Mouse (Mus musculus) heart, embryonic 15.5 days (tissue): ENCODE data around the gene Guca2b. TPM values are rescaled to one million over a fixed set of nuclear protein-coding genes. Genes with fewer than 3 reads are reported as not detected.

Source experiments
- ATAC-seq: fragments of 200-750 bp; cut with Nextera tagmentation; replicated peaks from 2 replicates; pipeline ENCODE4 v1.8.0; 2017; ENCODE audit warnings: low read depth, moderate TSS enrichment; ENCODE audit not compliant: insufficient number of reproducible peaks, insufficient read depth, low FRiP score
- H3K27ac ChIP-seq: fragments of 300-500 bp; sonication (generic); 2 replicates; pipeline ENCODE4 v1.5.1; 2015; ENCODE audit warnings: mild to moderate bottlenecking, inconsistent platforms
- H3K27me3 ChIP-seq: fragments of 300-500 bp; sonication (generic); 2 replicates; pipeline ENCODE4 v1.6.1; 2015; ENCODE audit warnings: inconsistent platforms
- H3K36me3 ChIP-seq: fragments of 300-500 bp; sonication (generic); 2 replicates; pipeline ENCODE4 v1.6.1; 2015; ENCODE audit warnings: mild to moderate bottlenecking, inconsistent platforms
- H3K4me1 ChIP-seq: fragments of 300-500 bp; sonication (generic); replicated peaks from 2 replicates; pipeline ENCODE4 v1.6.1; 2015; ENCODE audit warnings: inconsistent platforms
- H3K4me2 ChIP-seq: fragments of 300-500 bp; sonication (generic); 2 replicates; pipeline ENCODE4 v1.6.1; 2015; ENCODE audit warnings: inconsistent platforms, mild to moderate bottlenecking, moderate library complexity
- H3K4me3 ChIP-seq: fragments of 300-500 bp; sonication (generic); 2 replicates; pipeline ENCODE4 v1.5.1; 2015; ENCODE audit warnings: mild to moderate bottlenecking, inconsistent platforms
- H3K9ac ChIP-seq: fragments of 300-500 bp; sonication (generic); 2 replicates; pipeline ENCODE4 v1.6.1; 2015; ENCODE audit warnings: mild to moderate bottlenecking, inconsistent platforms
- H3K9me3 ChIP-seq: fragments of 300-500 bp; sonication (generic); replicated peaks from 2 replicates; pipeline ENCODE4 v1.6.1; 2016; ENCODE audit warnings: inconsistent platforms
- WGBS: fragments of 180-500 bp; shearing (Covaris S2); methylation state at CpG from one replicate; pipeline ENCODE4 v1.1.7; 2015; ENCODE audit warnings: mixed read lengths; 5-methylcytosine and 5-hydroxymethylcytosine counted together
- polyA plus RNA-seq: library from polyadenylated mRNA; unstranded; fragments of >200 nt; fragmentation: Nextera tagmentation; extraction: Ambion mirVana; gene quantifications from 2 replicates; pipeline ENCODE4 v1.2.1, GENCODE M21; 2015

Gene Guca2b
- polyA plus RNA-seq, 1 experiment from 2014 or later: not detected

GRCm38 (mm10) chr4:119669356-119670209, 10.8 kb upstream of the Guca2b start:
- no peak for ATAC-seq
- no peak overlapping the region for H3K27ac ChIP-seq
- no peak overlapping the region for H3K4me3 ChIP-seq
- no peak overlapping the region for H3K9ac ChIP-seq
- H3K36me3 ChIP-seq: no peaks in the 10 kb centered on the region
- no peaks in the 10 kb centered on the region for H3K27me3 ChIP-seq
- H3K4me2 ChIP-seq: no peak overlapping the region
- WGBS: 72% methylated on average over 10 of the region's 10 CpGs
- H3K4me1 ChIP-seq: peaks cover 24% of the 10 kb centered on the region
- no peaks in the 10 kb centered on the region for H3K9me3 ChIP-seq

GRCm38 (mm10) chr4:119668596-119668995, 9.8 kb upstream of the Guca2b start:
- 75% methylated on average over 4 of the region's 4 CpGs for WGBS
- Histone ChIP-seq H3K36me3 (no peaks in the 10 kb centered on the region), H3K4me2 (no peak overlapping the region), H3K27me3 (no peaks in the 10 kb centered on the region), H3K4me3 (no peak overlapping the region), H3K9me3 (no peaks in the 10 kb centered on the region), H3K4me1 (peaks cover 24% of the 10 kb centered on the region), H3K27ac (no peak overlapping the region), H3K9ac (no peak overlapping the region)
- no peak for ATAC-seq

- no peak overlapping the region for H3K4me3 ChIP-seq
- WGBS: 86% methylated on average over 3 of the region's 3 CpGs
- no peak overlapping the region for H3K9ac ChIP-seq
- H3K9me3 ChIP-seq: no peaks in the 10 kb centered on the region
- H3K27ac ChIP-seq: no peak overlapping the region
- no peaks in the 10 kb centered on the region for H3K27me3 ChIP-seq
- ATAC-seq: no peak
- H3K36me3 ChIP-seq: no peaks in the 10 kb centered on the region
- H3K4me1 ChIP-seq: peaks cover 28% of the 10 kb centered on the region
- H3K4me2 ChIP-seq: no peak overlapping the region
Measured at GRCm38 (mm10) chr4:119668185-119668584, 9.4 kb upstream of the Guca2b start.

- H3K4me2 ChIP-seq: no peak overlapping the region
- H3K9me3 ChIP-seq: no peaks in the 10 kb centered on the region
- H3K4me1 ChIP-seq: peaks cover 35% of the 10 kb centered on the region
- no peaks in the 10 kb centered on the region for H3K27me3 ChIP-seq
- H3K36me3 ChIP-seq: no peaks in the 10 kb centered on the region
- 30% methylated on average over 5 of the region's 5 CpGs for WGBS
- H3K4me3 ChIP-seq: no peak overlapping the region
- no peak for ATAC-seq
- H3K9ac ChIP-seq: no peak overlapping the region
- H3K27ac ChIP-seq: no peak overlapping the region
Measured at GRCm38 (mm10) chr4:119667454-119667853, 8.7 kb upstream of the Guca2b start.

GRCm38 (mm10) chr4:119666116-119666515, 7.4 kb upstream of the Guca2b start:
- no peak overlapping the region for H3K4me2 ChIP-seq
- peaks cover 43% of the 10 kb centered on the region for H3K4me1 ChIP-seq
- no peaks in the 10 kb centered on the region for H3K27me3 ChIP-seq
- no peak overlapping the region for H3K4me3 ChIP-seq
- H3K36me3 ChIP-seq: no peaks in the 10 kb centered on the region
- 33% methylated on average over 8 of the region's 8 CpGs for WGBS
- no peaks in the 10 kb centered on the region for H3K9me3 ChIP-seq
- H3K9ac ChIP-seq: no peak overlapping the region
- ATAC-seq: no peak
- peak overlapping the region; percentile 28 for H3K27ac ChIP-seq

GRCm38 (mm10) chr4:119665166-119665565, 6.4 kb upstream of the Guca2b start:
- Histone ChIP-seq H3K27me3 (no peaks in the 10 kb centered on the region), H3K36me3 (no peaks in the 10 kb centered on the region), H3K9ac (no peak overlapping the region), H3K4me2 (no peak overlapping the region), H3K27ac (no peak overlapping the region), H3K9me3 (no peaks in the 10 kb centered on the region), H3K4me1 (peaks cover 36% of the 10 kb centered on the region), H3K4me3 (no peak overlapping the region)
- 91% methylated on average over 2 of the region's 2 CpGs for WGBS
- ATAC-seq: no peak

GRCm38 (mm10) chr4:119663409-119664095, 4.8 kb upstream of the Guca2b start:
- Histone ChIP-seq H3K27me3 (no peaks in the 10 kb centered on the region), H3K4me3 (no peak overlapping the region), H3K27ac (0 out of 2 replicates have a peak overlapping the region, but pooled peaks have one; percentile 91), H3K4me1 (peaks cover 38% of the 10 kb centered on the region), H3K9me3 (no peaks in the 10 kb centered on the region), H3K9ac (no peak overlapping the region), H3K4me2 (no peak overlapping the region), H3K36me3 (no peaks in the 10 kb centered on the region)
- ATAC-seq: no peak
- WGBS: 91% methylated on average over 14 of the region's 14 CpGs

GRCm38 (mm10) chr4:119662976-119663375, 4.2 kb upstream of the Guca2b start:
- H3K4me3 ChIP-seq: no peak overlapping the region
- no peaks in the 10 kb centered on the region for H3K36me3 ChIP-seq
- H3K9me3 ChIP-seq: no peaks in the 10 kb centered on the region
- H3K9ac ChIP-seq: no peak overlapping the region
- H3K27ac ChIP-seq: peak overlapping the region; percentile 91
- no peak for ATAC-seq
- no peaks in the 10 kb centered on the region for H3K27me3 ChIP-seq
- H3K4me1 ChIP-seq: peaks cover 38% of the 10 kb centered on the region
- 71% methylated on average over 7 of the region's 7 CpGs for WGBS
- H3K4me2 ChIP-seq: no peak overlapping the region

GRCm38 (mm10) chr4:119662151-119662550, 3.4 kb upstream of the Guca2b start:
- Histone ChIP-seq H3K4me3 (no peak overlapping the region), H3K36me3 (no peaks in the 10 kb centered on the region), H3K27ac (peak overlapping the region; percentile 91), H3K9me3 (no peaks in the 10 kb centered on the region), H3K4me2 (peak overlapping the region; percentile 18; the same call in 1 of the 2 replicates), H3K4me1 (peaks cover 35% of the 10 kb centered on the region), H3K9ac (no peak overlapping the region), H3K27me3 (no peaks in the 10 kb centered on the region)
- WGBS: 30% methylated on average over 4 of the region's 4 CpGs
- ATAC-seq: peak; percentile 86

- H3K36me3 ChIP-seq: no peaks in the 10 kb centered on the region
- H3K9ac ChIP-seq: no peak overlapping the region
- no peaks in the 10 kb centered on the region for H3K9me3 ChIP-seq
- peaks cover 26% of the 10 kb centered on the region for H3K4me1 ChIP-seq
- 74% methylated on average over 8 of the region's 8 CpGs for WGBS
- H3K27ac ChIP-seq: no peak overlapping the region
- no peaks in the 10 kb centered on the region for H3K27me3 ChIP-seq
- H3K4me3 ChIP-seq: no peak overlapping the region
- ATAC-seq: no peak
- H3K4me2 ChIP-seq: no peak overlapping the region
Measured at GRCm38 (mm10) chr4:119660007-119660406, 1.3 kb upstream of the Guca2b start.

GRCm38 (mm10) chr4:119658246-119658645, 508 bp downstream of the Guca2b start:
- peaks cover 22% of the 10 kb centered on the region for H3K4me1 ChIP-seq
- ATAC-seq: no peak
- H3K9me3 ChIP-seq: peaks cover under 1% of the 10 kb centered on the region; the same call in 1 of the 2 replicates
- no peak overlapping the region for H3K4me3 ChIP-seq
- 56% methylated on average over 2 of the region's 2 CpGs for WGBS
- H3K27me3 ChIP-seq: no peaks in the 10 kb centered on the region
- H3K36me3 ChIP-seq: no peaks in the 10 kb centered on the region
- no peak overlapping the region for H3K27ac ChIP-seq
- no peak overlapping the region for H3K9ac ChIP-seq
- H3K4me2 ChIP-seq: no peak overlapping the region
